Mouse (Mus musculus) Patski (cell line): ENCODE results near the gene Sept9. TPM values are rescaled to one million over a fixed set of nuclear protein-coding genes. Genes with fewer than 3 reads are reported as not detected.
A peak's percentile ranks its signal among the peaks of the same experiment; 100 is the strongest.

Experiments used
- ATAC-seq: fragments of 100-300 bp; one replicate; pipeline ENCODE4 v1.8.0; 2021
- CTCF ChIA-PET: fragments of 350-600 bp; sonication (Branson Sonifier 250); formaldehyde crosslinking; loops from one replicate; lab custom pipeline; 2022; ENCODE audit warnings: inconsistent platforms; lab: Charles Lee
- POLR2A ChIA-PET: fragments of 350-600 bp; sonication (Branson Sonifier 250); formaldehyde crosslinking; loops from one replicate; lab custom pipeline; 2022; ENCODE audit warnings: antibody characterized with exemption, inconsistent platforms; lab: Charles Lee
- DNase-seq: peaks from one replicate; pipeline ENCODE4 v3.0.0-alpha.2; 2011; ENCODE audit warnings: low read depth, low spot score
- H3K27me3 ChIP-seq: fragments of 371-371 bp; one replicate; pipeline ENCODE4 v1.5.1; 2021
- CTCF ChIP-seq: fragments of 100-300 bp; IDR thresholded peaks from one replicate; pipeline ENCODE4 v1.5.1; 2021
- in situ Hi-C: fragments of 300-500 bp; cut with MboI; formaldehyde crosslinking; loops from 3 replicates; pipeline ENCODE4 v1.11.1; 2018; ENCODE audit warnings: low pct_unique_long_range_greater_than_20kb, mixed read lengths
- polyA plus RNA-seq: library from polyadenylated mRNA; unstranded; gene quantifications from one replicate; pipeline ENCODE4 v1.2.3, GENCODE M21; 2021

Sept9 gene
- polyA plus RNA-seq, 1 experiment from 2014 or later = 87.6 TPM

DNA sequence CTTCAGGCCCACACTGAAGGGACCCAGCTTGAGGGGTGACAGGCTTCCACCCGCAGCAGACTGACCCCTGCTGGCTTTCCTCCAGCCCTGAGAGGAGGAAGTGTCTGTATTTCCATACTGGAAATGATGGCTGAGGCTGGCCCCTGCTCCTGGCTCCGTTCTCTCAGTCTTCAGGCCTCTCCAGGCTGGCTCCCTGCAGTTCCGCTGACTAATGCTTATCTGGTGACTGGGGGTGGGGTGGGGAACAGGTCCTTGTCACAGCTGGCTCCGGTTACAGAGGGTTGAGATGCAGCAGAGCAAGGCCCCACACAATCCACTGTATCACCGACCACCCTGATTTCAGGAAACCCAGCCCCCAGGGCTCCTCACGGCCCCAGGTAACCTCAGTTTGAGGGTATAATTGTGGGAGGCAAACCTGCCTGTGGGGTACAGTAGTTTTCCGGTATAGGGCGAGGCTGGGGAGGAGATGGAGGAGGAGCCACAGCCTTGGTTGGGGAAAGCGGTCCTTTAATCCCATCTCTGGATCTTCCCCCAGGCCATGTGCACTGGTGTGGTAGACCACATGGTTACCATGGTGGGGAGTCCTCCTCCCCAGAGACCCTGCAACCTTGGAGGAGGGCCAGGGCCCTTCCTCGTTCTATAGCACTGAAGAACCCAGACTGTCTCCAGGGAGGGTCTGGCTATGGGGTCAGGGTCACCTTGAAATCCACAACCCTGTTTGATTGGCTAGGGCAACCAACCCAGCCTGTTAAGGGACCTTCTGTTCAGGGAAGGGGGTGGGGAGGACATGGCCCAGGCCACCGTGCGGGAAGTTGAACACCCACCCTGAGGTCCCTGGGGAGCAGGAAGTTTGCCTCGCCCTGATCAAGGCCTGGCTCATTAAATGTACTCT is 108.7 kb downstream of the Sept9 start:
- in situ Hi-C loops = no loop called here
- ChIA-PET POLR2A (no interaction called here), CTCF (interaction anchor here (5.8 kb wide), 1 partner anchor 69 kb away, joined by 47 read pairs; no protein-coding TSS in a partner anchor)
- no peak for TF ChIP-seq CTCF
- no peak for DNase-seq
- peak; percentile 47 for ATAC-seq
- H3K27me3 ChIP-seq = no peaks in the 10 kb centered on the region

DNA sequence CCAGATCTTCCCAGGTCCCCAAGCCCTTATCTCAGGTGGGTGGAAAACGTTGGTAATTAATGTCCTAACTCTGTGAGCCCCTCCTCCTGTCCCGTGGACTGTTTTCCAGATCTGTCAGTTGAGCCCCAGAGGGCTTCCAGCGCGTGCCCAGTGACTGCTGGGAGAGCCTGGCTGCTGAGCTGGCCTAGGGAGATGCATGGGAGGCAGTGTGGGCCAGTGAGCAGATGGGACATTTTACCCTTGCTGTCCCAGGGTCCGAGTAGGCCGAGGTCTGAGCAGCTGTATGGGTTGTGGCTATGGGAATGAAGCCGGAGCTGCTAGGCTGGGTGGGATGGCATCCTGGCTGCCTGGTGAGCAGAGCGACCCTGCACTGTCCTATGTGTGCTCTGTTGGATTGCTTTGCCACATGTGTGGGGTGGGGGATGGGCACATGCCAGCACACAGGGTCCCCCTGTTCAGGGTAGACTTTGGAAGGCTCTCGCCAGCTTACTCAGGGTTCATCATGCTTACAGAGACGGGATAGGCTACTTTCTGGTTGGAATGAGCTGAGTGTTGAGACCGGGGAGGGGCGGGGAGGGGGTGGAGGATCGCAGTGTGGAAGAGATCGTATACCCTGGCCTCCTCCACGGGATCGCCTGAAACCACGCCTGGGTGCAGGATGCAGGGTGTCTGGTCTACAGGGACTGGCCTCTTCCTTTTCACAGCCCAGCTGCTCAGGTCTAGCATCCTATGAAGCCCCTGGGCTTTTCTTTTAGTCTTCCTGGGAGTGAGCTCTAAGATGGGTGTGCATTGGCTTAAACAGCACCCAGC is 109.9 kb downstream of the Sept9 start:
- ChIA-PET CTCF (interaction anchor here (5.8 to 8.3 kb wide), 2 partner anchors 48 to 71 kb away, joined by 47 to 54 read pairs; no protein-coding TSS in a partner anchor), POLR2A (interaction anchor here (1.0 to 1.1 kb wide), 2 partner anchors 41 to 43 kb away, joined by 3 to 4 read pairs; no protein-coding TSS in a partner anchor)
- no peak for TF ChIP-seq CTCF
- DNase-seq = no peak
- ATAC-seq = no peak
- H3K27me3 ChIP-seq = no peaks in the 10 kb centered on the region
- in situ Hi-C loops = no loop called here

DNA sequence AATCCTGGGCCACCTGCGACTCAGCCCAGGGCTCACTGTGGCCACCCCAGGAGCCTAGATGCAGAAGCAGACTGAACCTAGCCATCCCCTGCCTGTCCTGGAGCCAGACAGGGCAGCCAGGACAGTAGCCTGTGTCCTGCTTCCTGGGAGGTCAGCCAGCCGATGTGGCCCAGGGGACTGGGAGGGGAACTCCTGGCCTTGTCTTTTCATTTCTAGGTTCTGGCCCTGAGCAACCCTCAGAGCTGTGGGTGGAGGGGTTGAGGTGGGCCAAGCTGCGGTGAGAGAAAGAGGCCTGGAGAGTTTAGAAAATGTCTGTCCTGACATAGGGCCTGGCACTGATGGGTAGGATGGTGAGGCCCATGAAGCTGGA is 110.4 kb downstream of the Sept9 start:
- POLR2A ChIA-PET = interaction anchor here (0.6 to 1.1 kb wide), 3 partner anchors 41 to 236 kb away, joined by 3 to 6 read pairs (median 4); no protein-coding TSS in a partner anchor
- H3K27me3 ChIP-seq = no peaks in the 10 kb centered on the region
- no peak for TF ChIP-seq CTCF
- DNase-seq = no peak
- CTCF ChIA-PET = interaction anchor here (1.8 to 8.3 kb wide), 3 partner anchors 41 to 71 kb away, joined by 11 to 54 read pairs (median 47); no protein-coding TSS in a partner anchor
- ATAC-seq = no peak
- in situ Hi-C loops = loop anchor here (5.0 kb wide), 3 partner anchors 43 to 73 kb away; no protein-coding TSS in a partner anchor

DNA sequence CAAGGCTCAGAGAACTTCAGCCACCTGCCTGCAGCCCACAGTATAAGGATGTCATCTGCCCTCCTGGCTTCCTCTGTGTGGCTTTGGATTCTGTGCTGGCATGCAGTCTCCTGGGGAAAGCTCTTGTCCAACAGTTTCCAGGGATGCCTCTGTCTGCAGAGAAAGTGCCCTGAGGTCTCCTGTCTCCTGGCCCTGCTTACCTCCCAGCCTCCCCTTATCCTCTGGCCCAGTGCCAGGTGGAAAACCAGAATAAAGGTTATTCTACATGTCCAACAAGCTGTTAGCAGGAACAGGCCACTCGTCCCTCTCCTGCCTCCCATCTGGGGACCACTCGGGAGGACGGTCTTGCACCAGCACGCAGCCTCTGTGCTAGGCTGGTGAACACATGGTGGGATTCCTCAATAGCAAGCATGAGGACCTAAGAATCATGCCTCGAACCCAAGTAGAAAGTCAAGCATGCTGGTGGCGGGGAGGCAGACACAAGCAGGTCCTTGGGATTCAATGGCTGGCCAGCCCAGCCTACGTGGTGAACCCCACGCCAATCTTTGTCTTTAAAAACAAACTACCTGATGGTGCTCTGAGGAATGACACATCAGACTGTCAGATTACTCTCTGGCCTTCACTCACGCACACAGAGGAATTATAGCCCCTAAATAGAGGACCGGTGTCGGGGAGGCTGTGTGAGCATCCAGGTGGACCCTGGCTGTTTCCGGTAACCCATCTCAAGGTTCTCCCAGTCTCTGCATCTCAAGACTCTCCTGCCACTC is 111.1 kb downstream of the Sept9 start:
- in situ Hi-C loops = loop anchor here (5.0 kb wide), 3 partner anchors 43 to 73 kb away; no protein-coding TSS in a partner anchor

DNA sequence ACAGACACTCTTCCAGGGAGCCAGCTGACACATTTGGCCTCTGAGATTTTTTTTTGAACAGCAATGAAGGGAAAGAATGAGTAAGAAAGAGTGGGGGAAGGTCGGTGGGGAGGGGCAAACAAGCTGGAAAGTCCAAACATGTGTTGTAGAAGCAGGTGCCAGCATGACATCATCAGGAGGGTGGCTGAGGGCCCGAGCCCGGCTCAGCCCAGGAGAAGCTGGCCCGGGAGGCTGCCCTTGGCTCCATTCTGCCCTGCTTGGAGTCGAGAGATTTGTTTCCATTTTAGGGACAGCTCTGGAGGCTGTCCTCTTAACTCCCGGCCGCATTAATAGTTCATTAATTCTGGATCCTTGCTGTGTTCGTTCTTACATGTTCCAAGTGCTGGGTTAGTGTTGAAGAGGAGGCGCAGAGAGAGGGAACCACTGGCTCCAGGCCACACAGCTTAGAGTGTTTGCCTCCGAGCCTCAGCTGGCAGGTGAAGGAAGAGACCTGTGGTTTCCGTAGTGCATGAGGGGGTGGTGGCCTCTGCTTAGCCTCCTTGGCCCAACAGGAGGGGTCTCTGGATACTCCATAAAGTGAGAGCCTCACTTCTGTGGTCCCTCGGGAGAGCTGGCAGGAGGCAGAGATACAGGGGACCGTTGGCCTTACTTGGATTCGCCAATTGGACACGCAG is 111.8 kb downstream of the Sept9 start:
- no peak for TF ChIP-seq CTCF
- ChIA-PET POLR2A (interaction anchor here (0.6 kb wide), 1 partner anchor 8 kb away, joined by 6 read pairs; no protein-coding TSS in a partner anchor), CTCF (interaction anchor here (1.0 to 8.3 kb wide), 7 partner anchors 8 to 72 kb away, joined by 3 to 54 read pairs (median 12); no protein-coding TSS in a partner anchor)
- H3K27me3 ChIP-seq = no peaks in the 10 kb centered on the region
- no peak for ATAC-seq
- DNase-seq = peak; percentile 93
- in situ Hi-C loops = loop anchor here (5.0 kb wide), 3 partner anchors 44 to 74 kb away; no protein-coding TSS in a partner anchor

More for the DNA sequence above, 111.1 kb downstream of the Sept9 start:
- ChIA-PET POLR2A (interaction anchor here (0.6 to 1.1 kb wide), 2 partner anchors 42 to 237 kb away, joined by 3 to 6 read pairs; no protein-coding TSS in a partner anchor), CTCF (interaction anchor here (1.0 to 8.3 kb wide), 5 partner anchors 7 to 72 kb away, joined by 3 to 54 read pairs (median 11); no protein-coding TSS in a partner anchor)
- TF ChIP-seq CTCF = no peak
- ATAC-seq = no peak
- DNase-seq = no peak
- no peaks in the 10 kb centered on the region for H3K27me3 ChIP-seq

DNA sequence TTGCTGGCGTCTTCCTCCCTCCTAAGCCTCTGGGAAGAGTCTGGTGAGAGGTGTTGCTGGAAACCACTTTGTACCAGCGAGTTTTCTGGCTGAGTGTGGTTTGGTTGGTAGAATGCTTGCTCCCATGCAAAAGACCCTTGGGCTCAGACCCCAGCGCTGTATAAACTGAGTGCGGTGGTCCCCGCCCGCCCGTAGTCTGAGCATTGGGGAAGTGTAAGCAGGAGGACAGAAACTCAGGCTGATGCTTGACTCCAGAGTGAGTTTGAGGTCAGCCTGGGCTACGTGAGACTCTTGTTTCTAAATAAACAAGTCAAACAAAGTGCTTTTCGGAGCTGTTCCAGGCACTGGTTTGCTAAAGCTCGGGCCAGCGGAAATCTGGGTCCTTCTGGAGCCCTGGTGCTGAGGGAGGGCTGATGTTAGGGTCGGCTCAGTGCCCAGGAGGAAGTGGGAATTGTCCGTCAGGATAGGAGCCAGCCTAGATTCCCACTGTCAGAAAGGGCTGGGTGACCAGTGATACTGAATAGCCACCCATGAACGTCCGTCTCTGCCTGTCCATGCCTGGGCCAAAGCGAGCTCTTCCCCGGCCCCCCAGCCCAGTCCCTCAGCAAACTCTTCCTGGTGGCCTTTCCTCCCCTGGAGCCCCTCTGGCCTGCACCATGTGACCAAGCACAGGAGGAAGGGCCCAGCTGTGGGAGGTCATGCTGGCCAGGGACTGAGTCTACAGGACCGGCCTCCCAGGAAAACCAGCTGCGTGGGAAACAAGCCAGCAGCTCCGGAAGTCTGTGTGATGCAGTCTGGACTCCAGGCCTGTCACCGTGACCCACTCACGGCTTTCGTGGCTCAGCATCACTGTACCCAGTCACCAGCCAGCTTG is 112.8 kb downstream of the Sept9 start:
- TF ChIP-seq CTCF = no peak
- ChIA-PET CTCF (interaction anchor here (0.9 to 8.3 kb wide), 15 partner anchors 9 to 73 kb away, joined by 3 to 54 read pairs (median 5); no protein-coding TSS in a partner anchor), POLR2A (interaction anchor here (1.9 kb wide), 1 partner anchor 44 kb away, joined by 11 read pairs; no protein-coding TSS in a partner anchor)
- ATAC-seq (no peak), DNase-seq (no peak)
- in situ Hi-C loops = loop anchor here (5.0 kb wide), 3 partner anchors 45 to 75 kb away; no protein-coding TSS in a partner anchor
- H3K27me3 ChIP-seq = no peaks in the 10 kb centered on the region

DNA sequence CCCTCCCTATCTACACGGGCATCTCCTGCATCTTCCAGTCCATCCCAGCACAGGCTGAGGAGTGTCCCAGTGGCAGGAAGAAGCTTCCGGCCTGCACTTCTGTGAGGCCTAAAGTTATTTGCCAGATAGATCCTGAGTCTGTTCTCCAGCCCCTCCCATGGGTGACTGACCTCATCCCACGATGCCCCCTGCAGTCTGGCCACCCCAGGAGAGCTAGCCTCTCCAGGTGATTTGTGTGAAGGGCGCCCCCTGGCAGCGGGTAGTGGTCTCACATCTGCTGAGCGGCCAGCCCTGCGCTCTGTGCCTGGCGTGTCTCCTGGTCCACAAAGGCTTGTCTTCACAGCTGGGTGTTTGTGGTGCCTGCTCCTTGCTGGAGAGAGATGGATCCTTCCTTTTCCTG is 113.5 kb downstream of the Sept9 start:
- in situ Hi-C loops = loop anchor here (5.0 kb wide), 3 partner anchors 44 to 76 kb away; no protein-coding TSS in a partner anchor
- DNase-seq (no peak), ATAC-seq (peak; percentile 5)
- ChIA-PET CTCF (interaction anchor here (0.9 to 8.3 kb wide), 16 partner anchors 10 to 74 kb away, joined by 3 to 54 read pairs (median 4); no protein-coding TSS in a partner anchor), POLR2A (interaction anchor here (1.0 to 1.9 kb wide), 3 partner anchors 10 to 44 kb away, joined by 3 to 11 read pairs (median 4); no protein-coding TSS in a partner anchor)
- no peak for TF ChIP-seq CTCF
- no peaks in the 10 kb centered on the region for H3K27me3 ChIP-seq

DNA sequence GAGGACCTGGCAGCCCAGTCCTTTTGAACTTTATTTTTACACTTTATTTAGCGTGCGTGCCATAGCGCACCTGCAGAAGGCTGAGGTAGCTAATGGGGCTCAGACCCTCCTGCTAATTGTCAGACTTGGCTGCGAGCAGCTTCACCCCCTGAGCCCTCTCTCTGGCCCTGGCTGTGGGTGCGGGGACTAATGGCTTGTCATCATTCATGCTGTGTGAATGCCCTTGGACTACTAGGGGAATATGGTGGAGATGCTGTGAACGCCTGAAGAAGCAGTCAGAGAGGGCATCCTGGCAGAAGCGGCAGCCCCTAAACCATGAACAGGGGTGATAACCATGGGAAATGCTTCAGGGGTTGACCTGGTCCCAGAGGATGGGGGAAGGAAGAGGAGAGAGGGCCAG is 114.0 kb downstream of the Sept9 start:
- no peak for ATAC-seq
- no peaks in the 10 kb centered on the region for H3K27me3 ChIP-seq
- ChIA-PET CTCF (interaction anchor here (1.0 to 8.3 kb wide), 15 partner anchors 10 to 75 kb away, joined by 3 to 54 read pairs (median 4); no protein-coding TSS in a partner anchor), POLR2A (interaction anchor here (1.0 to 1.9 kb wide), 3 partner anchors 10 to 45 kb away, joined by 3 to 11 read pairs (median 4); no protein-coding TSS in a partner anchor)
- no peak for TF ChIP-seq CTCF
- DNase-seq = no peak
- in situ Hi-C loops = loop anchor here (5.0 kb wide), 3 partner anchors 44 to 76 kb away; no protein-coding TSS in a partner anchor
